Mouse (Mus musculus): ENCODE results near the gene Xkrx. TPM values are rescaled to one million over a fixed set of nuclear protein-coding genes. Genes with fewer than 3 reads are reported as not detected.
A peak's percentile ranks its signal among the peaks of the same experiment; 100 is the strongest.
"Not testable (repeated sequence)": the region's sequence is repeated elsewhere in the genome, so short reads cannot be mapped to it uniquely, and the experiment has no call there.

Xkrx gene
- 0.13 and 0.14 TPM in 2 replicates for polyA plus RNA-seq (2014; fragmentation: Nextera tagmentation; extraction: Ambion mirVana)

GRCm38 (mm10) chrX:134162043-134162720 lies at the start of gene Xkrx:
Gene Xkrx, minus strand, starts transcription at chrX:134162076.
- no peaks in the 10 kb centered on the region for H3K36me3 ChIP-seq (ENCODE audit: control insufficient read depth, insufficient read depth, low read length)
- no peak for ATAC-seq (replicated peaks; ENCODE audit: insufficient number of reproducible peaks, low FRiP score, low TSS enrichment)
- no peaks in the 10 kb centered on the region; the same call in 1 of the 2 replicates for H3K27me3 ChIP-seq (ENCODE audit: control insufficient read depth, insufficient read depth, low read length)
- no peak within 1 kb of the TSS for H3K27ac ChIP-seq (ENCODE audit: low read depth, low read length)
- no peak within 1 kb of the TSS for H3K9ac ChIP-seq (ENCODE audit: low read depth, low read length)
- no peaks in the 10 kb centered on the region for H3K4me1 ChIP-seq (ENCODE audit: control insufficient read depth, insufficient read depth, low read length)
- 32% methylated on average over 16 of the region's 16 CpGs for WGBS (ENCODE audit: insufficient replicate concordance)
- H3K4me2 ChIP-seq: peak within 1 kb of the TSS; percentile 47
- H3K9me3 ChIP-seq (replicated peaks; ENCODE audit: control insufficient read depth, low read length): no peaks in the 10 kb centered on the region
- peak within 1 kb of the TSS; percentile 23; the same call in 1 of the 2 replicates for H3K4me3 ChIP-seq (ENCODE audit: low read depth, low read length)

GRCm38 (mm10) chrX:134211151-134211642 lies 49.3 kb upstream of the Xkrx start:
- no peak for ATAC-seq (replicated peaks; ENCODE audit: insufficient number of reproducible peaks, low FRiP score, low TSS enrichment)
- no peaks in the 10 kb centered on the region for H3K27me3 ChIP-seq (ENCODE audit: control insufficient read depth, insufficient read depth, low read length)
- H3K4me1 ChIP-seq (ENCODE audit: control insufficient read depth, insufficient read depth, low read length): no peaks in the 10 kb centered on the region
- no peak overlapping the region for H3K9ac ChIP-seq (ENCODE audit: low read depth, low read length)
- H3K4me3 ChIP-seq (ENCODE audit: low read depth, low read length): no peak overlapping the region
- WGBS (ENCODE audit: insufficient replicate concordance): 85% methylated on average over 7 of the region's 7 CpGs
- no peaks in the 10 kb centered on the region for H3K36me3 ChIP-seq (ENCODE audit: control insufficient read depth, insufficient read depth, low read length)
- no peak overlapping the region for H3K27ac ChIP-seq (ENCODE audit: low read depth, low read length)
- no peak overlapping the region for H3K4me2 ChIP-seq
- no peaks in the 10 kb centered on the region for H3K9me3 ChIP-seq (replicated peaks; ENCODE audit: control insufficient read depth, low read length)

GRCm38 (mm10) chrX:134208491-134208890 lies 46.6 kb upstream of the Xkrx start:
- Histone ChIP-seq H3K9ac (ENCODE audit: low read depth, low read length) (no peak overlapping the region), H3K27ac (ENCODE audit: low read depth, low read length) (no peak overlapping the region), H3K27me3 (ENCODE audit: control insufficient read depth, insufficient read depth, low read length) (no peaks in the 10 kb centered on the region), H3K4me2 (no peak overlapping the region), H3K36me3 (ENCODE audit: control insufficient read depth, insufficient read depth, low read length) (no peaks in the 10 kb centered on the region), H3K9me3 (replicated peaks; ENCODE audit: control insufficient read depth, low read length) (no peaks in the 10 kb centered on the region), H3K4me1 (ENCODE audit: control insufficient read depth, insufficient read depth, low read length) (no peaks in the 10 kb centered on the region), H3K4me3 (ENCODE audit: low read depth, low read length) (no peak overlapping the region)
- WGBS (ENCODE audit: insufficient replicate concordance): 68% methylated on average over 2 of the region's 2 CpGs
- no peak for ATAC-seq (replicated peaks; ENCODE audit: insufficient number of reproducible peaks, low FRiP score, low TSS enrichment)

GRCm38 (mm10) chrX:134187201-134187600 lies 25.3 kb upstream of the Xkrx start, which contains the start of gene Arl13a:
Gene Arl13a, plus strand, starts transcription at chrX:134187501.
- H3K9me3 ChIP-seq (replicated peaks; ENCODE audit: control insufficient read depth, low read length); H3K4me2 ChIP-seq; H3K27ac ChIP-seq (ENCODE audit: low read depth, low read length); H3K4me3 ChIP-seq (ENCODE audit: low read depth, low read length); H3K9ac ChIP-seq (ENCODE audit: low read depth, low read length); H3K36me3 ChIP-seq (ENCODE audit: control insufficient read depth, insufficient read depth, low read length); H3K4me1 ChIP-seq (ENCODE audit: control insufficient read depth, insufficient read depth, low read length); H3K27me3 ChIP-seq (ENCODE audit: control insufficient read depth, insufficient read depth, low read length); ATAC-seq (replicated peaks; ENCODE audit: insufficient number of reproducible peaks, low FRiP score, low TSS enrichment): not testable (repeated sequence)
- WGBS (ENCODE audit: insufficient replicate concordance): 92% methylated on average over 8 of the region's 9 CpGs

GRCm38 (mm10) chrX:134174699-134175098 lies 12.8 kb upstream of the Xkrx start:
- 93% methylated on average over 1 of the region's 1 CpGs for WGBS (ENCODE audit: insufficient replicate concordance)
- Histone ChIP-seq H3K27me3 (ENCODE audit: control insufficient read depth, insufficient read depth, low read length) (no peaks in the 10 kb centered on the region), H3K27ac (ENCODE audit: low read depth, low read length) (no peak overlapping the region), H3K36me3 (ENCODE audit: control insufficient read depth, insufficient read depth, low read length) (no peaks in the 10 kb centered on the region), H3K4me2 (no peak overlapping the region), H3K4me3 (ENCODE audit: low read depth, low read length) (no peak overlapping the region), H3K9me3 (replicated peaks; ENCODE audit: control insufficient read depth, low read length) (no peaks in the 10 kb centered on the region), H3K9ac (ENCODE audit: low read depth, low read length) (no peak overlapping the region), H3K4me1 (ENCODE audit: control insufficient read depth, insufficient read depth, low read length) (no peaks in the 10 kb centered on the region)
- no peak for ATAC-seq (replicated peaks; ENCODE audit: insufficient number of reproducible peaks, low FRiP score, low TSS enrichment)

- Histone ChIP-seq H3K27ac (ENCODE audit: low read depth, low read length) (no peak overlapping the region), H3K9ac (ENCODE audit: low read depth, low read length) (no peak overlapping the region), H3K27me3 (ENCODE audit: control insufficient read depth, insufficient read depth, low read length) (no peaks in the 10 kb centered on the region), H3K4me3 (ENCODE audit: low read depth, low read length) (no peak overlapping the region), H3K4me1 (ENCODE audit: control insufficient read depth, insufficient read depth, low read length) (no peaks in the 10 kb centered on the region), H3K36me3 (ENCODE audit: control insufficient read depth, insufficient read depth, low read length) (no peaks in the 10 kb centered on the region), H3K4me2 (no peak overlapping the region), H3K9me3 (replicated peaks; ENCODE audit: control insufficient read depth, low read length) (no peaks in the 10 kb centered on the region)
- ATAC-seq (replicated peaks; ENCODE audit: insufficient number of reproducible peaks, low FRiP score, low TSS enrichment): no peak
- 91% methylated on average over 1 of the region's 1 CpGs for WGBS (ENCODE audit: insufficient replicate concordance)
Observed at GRCm38 (mm10) chrX:134170584-134170983, 8.7 kb upstream of the Xkrx start.

GRCm38 (mm10) chrX:134163484-134163883 lies 1.6 kb upstream of the Xkrx start:
- H3K27me3 ChIP-seq (ENCODE audit: control insufficient read depth, insufficient read depth, low read length): no peaks in the 10 kb centered on the region; the same call in 1 of the 2 replicates
- no peak overlapping the region for H3K27ac ChIP-seq (ENCODE audit: low read depth, low read length)
- H3K9ac ChIP-seq (ENCODE audit: low read depth, low read length): no peak overlapping the region
- no peak overlapping the region for H3K4me3 ChIP-seq (ENCODE audit: low read depth, low read length)
- H3K4me2 ChIP-seq: no peak overlapping the region
- 56% methylated on average over 4 of the region's 4 CpGs for whole genome bisulfite sequencing (ENCODE audit: insufficient replicate concordance)
- H3K36me3 ChIP-seq (ENCODE audit: control insufficient read depth, insufficient read depth, low read length): no peaks in the 10 kb centered on the region
- no peaks in the 10 kb centered on the region for H3K9me3 ChIP-seq (replicated peaks; ENCODE audit: control insufficient read depth, low read length)
- ATAC-seq (replicated peaks; ENCODE audit: insufficient number of reproducible peaks, low FRiP score, low TSS enrichment): no peak
- H3K4me1 ChIP-seq (ENCODE audit: control insufficient read depth, insufficient read depth, low read length): no peaks in the 10 kb centered on the region

- no peaks in the 10 kb centered on the region for H3K9me3 ChIP-seq (replicated peaks; ENCODE audit: control insufficient read depth, low read length)
- no peaks in the 10 kb centered on the region for H3K4me1 ChIP-seq (ENCODE audit: control insufficient read depth, insufficient read depth, low read length)
- no peak overlapping the region for H3K27ac ChIP-seq (ENCODE audit: low read depth, low read length)
- H3K36me3 ChIP-seq (ENCODE audit: control insufficient read depth, insufficient read depth, low read length): no peaks in the 10 kb centered on the region
- peak overlapping the region; percentile 23; the same call in 1 of the 2 replicates for H3K4me3 ChIP-seq (ENCODE audit: low read depth, low read length)
- no peaks in the 10 kb centered on the region; the same call in 1 of the 2 replicates for H3K27me3 ChIP-seq (ENCODE audit: control insufficient read depth, insufficient read depth, low read length)
- no peak for ATAC-seq (replicated peaks; ENCODE audit: insufficient number of reproducible peaks, low FRiP score, low TSS enrichment)
- H3K9ac ChIP-seq (ENCODE audit: low read depth, low read length): no peak overlapping the region
- 18% methylated on average over 11 of the region's 11 CpGs for WGBS (ENCODE audit: insufficient replicate concordance)
- peak overlapping the region; percentile 47 for H3K4me2 ChIP-seq
Observed at GRCm38 (mm10) chrX:134162826-134163225, 950 bp upstream of the Xkrx start.

GRCm38 (mm10) chrX:134160442-134160841 lies 1.4 kb downstream of the Xkrx start:
- H3K4me2 ChIP-seq: no peak overlapping the region
- H3K36me3 ChIP-seq (ENCODE audit: control insufficient read depth, insufficient read depth, low read length): no peaks in the 10 kb centered on the region
- no peak overlapping the region for H3K27ac ChIP-seq (ENCODE audit: low read depth, low read length)
- H3K27me3 ChIP-seq (ENCODE audit: control insufficient read depth, insufficient read depth, low read length): no peaks in the 10 kb centered on the region; the same call in 1 of the 2 replicates
- no peak overlapping the region for H3K9ac ChIP-seq (ENCODE audit: low read depth, low read length)
- no peaks in the 10 kb centered on the region for H3K4me1 ChIP-seq (ENCODE audit: control insufficient read depth, insufficient read depth, low read length)
- H3K9me3 ChIP-seq (replicated peaks; ENCODE audit: control insufficient read depth, low read length): no peaks in the 10 kb centered on the region
- WGBS (ENCODE audit: insufficient replicate concordance): 89% methylated on average over 2 of the region's 2 CpGs
- ATAC-seq (replicated peaks; ENCODE audit: insufficient number of reproducible peaks, low FRiP score, low TSS enrichment): no peak
- H3K4me3 ChIP-seq (ENCODE audit: low read depth, low read length): no peak overlapping the region
